Mouse (Mus musculus) skeletal muscle tissue, postnatal 0 days (tissue): Measurements from ENCODE around the gene Gng11. TPM values are rescaled to one million over a fixed set of nuclear protein-coding genes. Genes with fewer than 3 reads are reported as not detected.

Experiments used
- polyA plus RNA-seq: library from polyadenylated mRNA; unstranded; fragments of >200 nt; fragmentation: Nextera tagmentation; extraction: Ambion mirVana; gene quantifications from 2 replicates; pipeline ENCODE4 v1.2.1, GENCODE M21; 2015

Gene Gng11
- polyA plus RNA-seq: 88.6 and 105 TPM in 2 replicates

DNA sequence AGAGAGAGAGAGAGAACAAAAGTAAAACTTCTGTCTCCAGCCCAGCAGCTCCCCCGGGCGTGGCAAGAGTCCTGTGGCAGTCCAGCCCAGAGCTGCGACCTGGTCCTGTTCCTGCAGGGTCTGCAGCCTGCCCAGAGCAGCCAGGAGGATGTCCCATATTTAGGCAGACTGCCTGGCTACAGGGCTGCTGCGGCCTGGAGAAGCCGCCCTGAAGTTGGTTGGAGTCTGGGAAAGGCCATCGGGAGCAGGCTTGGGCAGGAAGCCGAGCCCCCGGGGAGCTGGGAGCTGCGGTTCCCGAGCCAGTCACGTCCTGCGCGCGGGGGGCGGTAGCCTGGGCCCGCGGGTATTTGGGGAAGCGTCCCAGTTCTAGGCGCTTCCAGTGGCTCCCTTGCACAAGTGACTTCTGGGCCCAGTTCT, at the start of gene Gng11:
Gng11 (plus strand) TSS at position 15 of the 417 bp plus-strand sequence.

DNA sequence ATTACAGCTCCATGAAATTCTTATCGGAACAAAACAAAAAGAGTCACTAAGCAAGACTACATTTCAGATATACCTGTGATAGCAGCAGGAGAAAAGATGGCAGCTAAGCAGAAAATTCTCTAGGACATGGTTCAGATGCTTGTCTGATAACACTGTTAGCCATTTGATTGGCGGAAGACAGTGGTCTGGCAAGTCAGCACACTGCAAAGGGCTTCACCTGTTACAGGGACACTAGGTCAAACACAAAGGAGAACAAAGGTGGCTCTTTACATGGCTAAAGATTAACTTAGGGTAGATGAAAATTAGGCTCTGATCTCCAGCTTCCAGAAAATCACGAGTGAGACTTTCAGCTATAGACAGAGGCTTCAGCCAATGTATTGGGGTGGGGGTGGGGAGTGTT, 15.0 kb upstream of the Gng11 start, which contains the start of gene Tfpi2:
Tfpi2 (minus strand) TSS at position 170 of the 400 bp plus-strand sequence.

DNA sequence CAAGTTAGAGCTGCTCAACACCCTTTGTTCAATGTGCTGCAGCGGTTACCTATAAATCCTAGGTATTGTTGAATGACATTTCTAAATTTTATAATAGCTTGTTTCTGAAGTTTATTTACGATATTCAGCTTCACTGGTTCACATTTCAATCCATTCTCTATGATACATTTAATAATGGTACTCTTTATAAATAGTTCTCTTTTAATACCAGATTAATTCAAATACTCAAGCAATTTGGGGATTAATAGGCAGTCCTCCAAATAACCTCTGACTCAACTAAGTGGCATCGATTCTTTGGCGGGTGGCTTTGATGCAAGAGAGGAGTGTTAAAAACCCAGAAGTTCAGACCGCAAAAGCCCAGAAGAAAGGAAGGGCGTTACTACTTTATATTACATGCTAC, 10.2 kb upstream of the Gng11 start, which contains the start of gene Gngt1:
Gngt1 (plus strand) TSS at position 301 of the 400 bp plus-strand sequence.

Other genes with a start within 250 kb of the Gng11 start
- 1.3 and 2.4 TPM in 2 replicates for gene Calcr, start 239.2 kb upstream of the Gng11 start, polyA plus RNA-seq
- gene Tfpi2, start 15.0 kb upstream of the Gng11 start, polyA plus RNA-seq: 5.8 and 8.1 TPM in 2 replicates
- not detected in 2 replicates for gene Gngt1, start 10.1 kb upstream of the Gng11 start, polyA plus RNA-seq
- 49.2 and 49.3 TPM in 2 replicates for gene Bet1, start 83.1 kb downstream of the Gng11 start, polyA plus RNA-seq